Mouse (Mus musculus) lung, postnatal 0 days (tissue): Measurements from ENCODE around the gene Gbf1.

ENCODE experiments used
- CTCF ChIP-seq: IDR thresholded peaks from 2 replicates; pipeline ENCODE4 v1.5.1; 2016; ENCODE audit warnings: antibody characterized with exemption, mild to moderate bottlenecking
- EP300 ChIP-seq: IDR thresholded peaks from 2 replicates; pipeline ENCODE4 v1.6.1; 2016; ENCODE audit warnings: antibody characterized with exemption, mild to moderate bottlenecking, control low read depth

GRCm38 (mm10) chr19:46284686-46285085 is 132.4 kb downstream of the Gbf1 start:
- no peak for TF ChIP-seq CTCF
- no peak for TF ChIP-seq EP300
